Mouse (Mus musculus) MEL (cell line): ENCODE measurements around the gene Ube2h. TPM values are rescaled to one million over a fixed set of nuclear protein-coding genes. Genes with fewer than 3 reads are reported as not detected.

Source experiments
- DNase-seq: peaks from one replicate; pipeline ENCODE4 v3.0.0; 2011; ENCODE audit warnings: low read depth, low spot score
- H3K27ac ChIP-seq: 2 replicates; pipeline ENCODE4 v1.5.1; 2012; ENCODE audit warnings: low read depth, mild to moderate bottlenecking, control low read depth, low read length, moderate library complexity; ENCODE audit not compliant: control insufficient read depth
- H3K27me3 ChIP-seq, 2 experiments: fragments of 150-350 bp in 1 of 2; sonication (generic) in 1 of 2; 2 replicates each; pipeline ENCODE4 v1.6.1; 2012; ENCODE audit warnings: low read length in 2 of 2, mild to moderate bottlenecking in 2 of 2, improper control_type of control experiment in 1 of 2, moderate library complexity in 1 of 2; ENCODE audit not compliant: insufficient read depth in 2 of 2, control insufficient read depth in 1 of 2
- H3K36me3 ChIP-seq, 2 experiments: 2 replicates each; pipeline ENCODE4 v1.6.1; 2012 to 2014; ENCODE audit warnings: low read length in 2 of 2, improper control_type of control experiment in 1 of 2, inconsistent platforms in 1 of 2, mild to moderate bottlenecking in 1 of 2; ENCODE audit not compliant: insufficient read depth in 2 of 2, control insufficient read depth in 1 of 2
- H3K4me1 ChIP-seq, 2 experiments: fragments of 150-350 bp in 1 of 2; sonication (generic) in 1 of 2; 2 replicates each; pipeline ENCODE4 v1.6.1; 2012; ENCODE audit warnings: low read length in 2 of 2, improper control_type of control experiment in 1 of 2, mild to moderate bottlenecking in 1 of 2; ENCODE audit not compliant: insufficient read depth in 2 of 2, control insufficient read depth in 1 of 2
- H3K4me3 ChIP-seq, 2 experiments: fragments of 150-350 bp in 1 of 2; sonication (generic) in 1 of 2; 2 replicates each; pipeline ENCODE4 v1.5.1; 2012; ENCODE audit warnings: low read depth in 2 of 2, low read length in 2 of 2, mild to moderate bottlenecking in 2 of 2, moderate library complexity in 2 of 2, control low read depth in 1 of 2, improper control_type of control experiment in 1 of 2; ENCODE audit not compliant: control insufficient read depth in 1 of 2, insufficient read depth in 1 of 2
- H3K79me2 ChIP-seq: 2 replicates; pipeline ENCODE4 v1.6.1; 2012; ENCODE audit warnings: mild to moderate bottlenecking, low read length, moderate library complexity; ENCODE audit not compliant: control insufficient read depth, poor library complexity, insufficient read depth
- H3K9ac ChIP-seq: 2 replicates; pipeline ENCODE4 v1.6.1; 2012; ENCODE audit warnings: low read depth, mild to moderate bottlenecking, control low read depth, low read length, moderate library complexity; ENCODE audit not compliant: control insufficient read depth, poor library complexity, severe bottlenecking
- H3K9me3 ChIP-seq: fragments of 150-350 bp; sonication (generic); replicated peaks from 2 replicates; pipeline ENCODE4 v1.6.1; 2012; ENCODE audit warnings: mild to moderate bottlenecking, low read length, improper control_type of control experiment, moderate library complexity; ENCODE audit not compliant: insufficient read depth
- CHD1 ChIP-seq: IDR thresholded peaks from 2 replicates; pipeline ENCODE4 v1.6.1; 2012; ENCODE audit warnings: low read depth, mild to moderate bottlenecking, inconsistent platforms, low read length, improper control_type of control experiment
- CHD2 ChIP-seq: IDR thresholded peaks from 2 replicates; pipeline ENCODE4 v1.6.1; 2011; ENCODE audit warnings: low read length, improper control_type of control experiment
- CTCF ChIP-seq, 3 experiments: IDR thresholded peaks in 2 of 3; conservative IDR thresholded peaks in 1 of 3; 2 replicates each; pipeline ENCODE4 v1.5.1; 2011 to 2012; ENCODE audit warnings: low read length in 3 of 3, low read depth in 2 of 3, mild to moderate bottlenecking in 2 of 3, improper control_type of control experiment in 1 of 3, inconsistent platforms in 1 of 3, mixed read lengths in 1 of 3, moderate library complexity in 1 of 3; ENCODE audit not compliant: control insufficient read depth in 1 of 3, insufficient read depth in 1 of 3, poor library complexity in 1 of 3, severe bottlenecking in 1 of 3
- ETS1 ChIP-seq: IDR thresholded peaks from 2 replicates; pipeline ENCODE4 v1.6.1; 2012; ENCODE audit warnings: low read depth, mild to moderate bottlenecking, inconsistent platforms, low read length, improper control_type of control experiment, moderate library complexity
- GABPA ChIP-seq: IDR thresholded peaks from 2 replicates; pipeline ENCODE4 v1.6.1; 2012; ENCODE audit warnings: low read depth, mild to moderate bottlenecking, inconsistent platforms, low read length, improper control_type of control experiment, moderate library complexity
- KAT2A ChIP-seq: conservative IDR thresholded peaks from 2 replicates; pipeline ENCODE4 v1.6.1; 2012; ENCODE audit warnings: low read depth, low read length, improper control_type of control experiment, inconsistent platforms
- MAFK ChIP-seq: IDR thresholded peaks from 2 replicates; pipeline ENCODE4 v1.6.1; 2011; ENCODE audit warnings: low read depth, mild to moderate bottlenecking, low read length, improper control_type of control experiment, borderline replicate concordance
- MAX ChIP-seq: IDR thresholded peaks from 2 replicates; pipeline ENCODE4 v1.6.1; 2011; ENCODE audit warnings: low read length, improper control_type of control experiment
- MEF2A ChIP-seq: IDR thresholded peaks from 2 replicates; pipeline ENCODE4 v1.6.1; 2014; ENCODE audit warnings: low read depth, mild to moderate bottlenecking, inconsistent platforms, low read length, improper control_type of control experiment; ENCODE audit not compliant: poor library complexity, insufficient replicate concordance, severe bottlenecking; ENCODE audit errors: extremely low read depth
- MXI1 ChIP-seq: IDR thresholded peaks from 2 replicates; pipeline ENCODE4 v1.6.1; 2011; ENCODE audit warnings: mild to moderate bottlenecking, low read depth, low read length, improper control_type of control experiment
- MYB ChIP-seq: IDR thresholded peaks from 2 replicates; pipeline ENCODE4 v1.6.1; 2011; ENCODE audit warnings: mild to moderate bottlenecking, low read depth, low read length, improper control_type of control experiment
- MYC ChIP-seq: IDR thresholded peaks from 2 replicates; pipeline ENCODE4 v1.6.1; 2011; ENCODE audit warnings: low read depth, mild to moderate bottlenecking, low read length, improper control_type of control experiment, moderate library complexity
- NELFE ChIP-seq: IDR thresholded peaks from 2 replicates; pipeline ENCODE4 v1.6.1; 2011; ENCODE audit warnings: low read depth, low read length, improper control_type of control experiment
- NRF1 ChIP-seq: IDR thresholded peaks from 2 replicates; pipeline ENCODE4 v1.6.1; 2014; ENCODE audit warnings: low read depth, mild to moderate bottlenecking, inconsistent platforms, low read length, improper control_type of control experiment, moderate library complexity; ENCODE audit not compliant: poor library complexity, insufficient read depth, severe bottlenecking
- POLR2AphosphoS5 ChIP-seq: IDR thresholded peaks from 2 replicates; pipeline ENCODE4 v1.6.1; 2012; ENCODE audit warnings: low read depth, borderline replicate concordance, mild to moderate bottlenecking, inconsistent platforms, low read length, moderate library complexity, mixed read lengths
- RAD21 ChIP-seq: IDR thresholded peaks from 2 replicates; pipeline ENCODE4 v1.6.1; 2011; ENCODE audit warnings: mild to moderate bottlenecking, low read depth, low read length, improper control_type of control experiment
- RCOR1 ChIP-seq: IDR thresholded peaks from 2 replicates; pipeline ENCODE4 v1.6.1; 2012; ENCODE audit warnings: low read depth, mild to moderate bottlenecking, inconsistent platforms, low read length, improper control_type of control experiment
- TAL1 ChIP-seq: IDR thresholded peaks from 2 replicates; pipeline ENCODE4 v1.6.1; 2012; ENCODE audit warnings: mild to moderate bottlenecking, inconsistent platforms, low read length, moderate library complexity, mixed read lengths
- TCF12 ChIP-seq: IDR thresholded peaks from 2 replicates; pipeline ENCODE4 v1.6.1; 2014; ENCODE audit warnings: low read depth, mild to moderate bottlenecking, inconsistent platforms, low read length, improper control_type of control experiment, moderate library complexity
- UBTF ChIP-seq: IDR thresholded peaks from 2 replicates; pipeline ENCODE4 v1.6.1; 2012; ENCODE audit warnings: low read depth, mild to moderate bottlenecking, inconsistent platforms, low read length, improper control_type of control experiment, moderate library complexity, borderline replicate concordance; ENCODE audit not compliant: insufficient read depth
- USF1 ChIP-seq: IDR thresholded peaks from 2 replicates; pipeline ENCODE4 v1.6.1; 2014; ENCODE audit warnings: low read depth, mild to moderate bottlenecking, inconsistent platforms, low read length, improper control_type of control experiment, moderate library complexity
- ZC3H11A ChIP-seq: IDR thresholded peaks from 2 replicates; pipeline ENCODE4 v1.6.1; 2012; ENCODE audit warnings: low read depth, mild to moderate bottlenecking, inconsistent platforms, low read length, improper control_type of control experiment
- ZMIZ1 ChIP-seq: IDR thresholded peaks from 2 replicates; pipeline ENCODE4 v1.6.1; 2012; ENCODE audit warnings: low read depth, mild to moderate bottlenecking, inconsistent platforms, low read length, improper control_type of control experiment, moderate library complexity
- ZNF384 ChIP-seq: IDR thresholded peaks from 2 replicates; pipeline ENCODE4 v1.6.1; 2012; ENCODE audit warnings: low read depth, mild to moderate bottlenecking, inconsistent platforms, low read length, improper control_type of control experiment
- polyA plus RNA-seq, 2 experiments: library from polyadenylated mRNA; stranded (reverse) in 1 of 2; unstranded in 1 of 2; fragments of >175 nt in 1 of 2; fragments of >200 nt in 1 of 2; gene quantifications; 2 replicates each; pipeline versions ENCODE4 v1.2.1 to v1.2.4; 2012; ENCODE audit warnings: low replicate concordance in 2 of 2, low read depth in 1 of 2; ENCODE audit not compliant: insufficient read length in 2 of 2, insufficient read depth in 1 of 2, missing spikeins in 1 of 2
- total RNA-seq: library from RNA; depleted of rRNA; stranded (reverse); fragments of 300-350 nt; gene quantifications from 2 replicates; pipeline ENCODE4 v1.2.3, GENCODE M21; 2012

Ube2h gene
- total and polyA plus RNA-seq, 3 experiments: 4.2 to 7.4 TPM; not detected in 1

GRCm38 (mm10) chr6:30183624-30184023 lies 120.7 kb downstream of the Ube2h start:
- H3K27me3 ChIP-seq: peaks cover 5 to 7% of the 10 kb centered on the region in 2 experiments; a peak in 3 of 4 replicates
- H3K36me3 ChIP-seq: no peaks in the 10 kb centered on the region
- TF ChIP-seq KAT2A (no peak), NRF1 (no peak), ETS1 (no peak), POLR2AphosphoS5 (no peak), CHD2 (no peak), ZMIZ1 (no peak), GABPA (no peak), ZNF384 (no peak), RAD21 (no peak), RCOR1 (no peak), USF1 (no peak), MXI1 (no peak), NELFE (no peak)
- TF ChIP-seq, all 39 proteins: peak for 0
- no peak for DNase-seq
- Histone ChIP-seq H3K4me3 (no peak overlapping the region), H3K79me2 (no peaks in the 10 kb centered on the region), H3K27ac (no peak overlapping the region), H3K4me1 (no peaks in the 10 kb centered on the region), H3K9ac (no peak overlapping the region), H3K9me3 (no peaks in the 10 kb centered on the region)

- DNase-seq: no peak
- H3K4me1 ChIP-seq: no peaks in the 10 kb centered on the region
- H3K27me3 ChIP-seq: peaks cover 5 to 7% of the 10 kb centered on the region in 2 experiments; a peak in 3 of 4 replicates
- no peak for TF ChIP-seq UBTF
- TF ChIP-seq TAL1: no peak
- no peak for TF ChIP-seq CHD1
- TF ChIP-seq ZNF384: no peak
- TF ChIP-seq MYC: no peak
- TF ChIP-seq MEF2A: no peak
- no peak for TF ChIP-seq MAFK
- no peak for TF ChIP-seq MAX
- TF ChIP-seq RAD21: no peak
- TF ChIP-seq CTCF (IDR thresholded peaks at IDR 0.05 in 2 of 3, conservative IDR thresholded peaks at IDR 0.05 in 1 of 3; ENCODE audit: control insufficient read depth in 1 of 3, insufficient read depth in 1 of 3, low read depth in 2 of 3, low read length in 3 of 3, poor library complexity in 1 of 3, severe bottlenecking in 1 of 3): no peak
- no peak for TF ChIP-seq RCOR1
- no peak for TF ChIP-seq ZC3H11A
- TF ChIP-seq MYB: no peak
- TF ChIP-seq TCF12: no peak
- no peak for TF ChIP-seq ZMIZ1
- no peak for TF ChIP-seq CHD2
- no peak overlapping the region for H3K27ac ChIP-seq
- no peak overlapping the region for H3K4me3 ChIP-seq
- H3K36me3 ChIP-seq: no peaks in the 10 kb centered on the region
- H3K9ac ChIP-seq: no peak overlapping the region
- no peaks in the 10 kb centered on the region for H3K79me2 ChIP-seq
- H3K9me3 ChIP-seq: no peaks in the 10 kb centered on the region
Measured at GRCm38 (mm10) chr6:30182038-30182437, 122.3 kb downstream of the Ube2h start.
